Mouse (Mus musculus) G1E (cell line): ENCODE measurements around the gene 4930469K13Rik.

Source experiments
- CTCF ChIP-seq: IDR thresholded peaks from 2 replicates; pipeline ENCODE4 v1.5.1; 2012; ENCODE audit warnings: low read depth, low read length, inconsistent platforms, mixed read lengths
- GATA1 ChIP-seq: IDR thresholded peaks from 2 replicates; pipeline ENCODE4 v1.6.1; 2012; ENCODE audit warnings: borderline replicate concordance, low read length, inconsistent platforms, mixed read lengths

- TF ChIP-seq GATA1 (no peak), CTCF (no peak)
Observed at GRCm38 (mm10) chr11:34040061-34040460, 58.3 kb downstream of the 4930469K13Rik start.
